Mouse (Mus musculus): ENCODE measurements at regions not wholly inside any gene's neighbourhood (a gene's known extent, or its start where the extent isn't known, plus 50 kb on each side); places are given as distances from the start of the nearest gene placed in this dataset.

GRCm38 (mm10) chr9:30848249-30848648 is 74.0 kb downstream of the Adamts15 start:
- no peaks in the 10 kb centered on the region for H3K4me1 ChIP-seq
- H3K4me3 ChIP-seq, result no peak overlapping the region
- H3K36me3 ChIP-seq, result no peaks in the 10 kb centered on the region
- no peaks in the 10 kb centered on the region for H3K9me3 ChIP-seq
- ATAC-seq (ENCODE audit: low FRiP score, low read depth), result no peak
- H3K27me3 ChIP-seq (replicated peaks), result no peaks in the 10 kb centered on the region
- H3K4me2 ChIP-seq (replicated peaks), result no peak overlapping the region
- no peak overlapping the region for H3K9ac ChIP-seq
- no peak overlapping the region for H3K27ac ChIP-seq
- 59% methylated on average over 1 of the region's 1 CpGs for WGBS

- Histone ChIP-seq H3K4me3 (no peak overlapping the region), H3K27me3 (replicated peaks) (no peaks in the 10 kb centered on the region), H3K9me3 (no peaks in the 10 kb centered on the region), H3K27ac (no peak overlapping the region), H3K4me1 (no peaks in the 10 kb centered on the region), H3K4me2 (replicated peaks) (no peak overlapping the region), H3K9ac (no peak overlapping the region), H3K36me3 (no peaks in the 10 kb centered on the region)
- 70% methylated on average over 10 of the region's 10 CpGs for WGBS
- ATAC-seq (ENCODE audit: low FRiP score, low read depth), result no peak
Measured at GRCm38 (mm10) chr9:30845609-30846290, 76.5 kb downstream of the Adamts15 start.

- H3K36me3 ChIP-seq, result no peaks in the 10 kb centered on the region
- WGBS, result 76% methylated on average over 7 of the region's 8 CpGs
- H3K27me3 ChIP-seq (replicated peaks), result no peaks in the 10 kb centered on the region
- H3K9ac ChIP-seq, result no peak overlapping the region
- H3K4me1 ChIP-seq, result no peaks in the 10 kb centered on the region
- no peak overlapping the region for H3K4me3 ChIP-seq
- no peak for ATAC-seq (ENCODE audit: low FRiP score, low read depth)
- no peak overlapping the region for H3K27ac ChIP-seq
- no peaks in the 10 kb centered on the region for H3K9me3 ChIP-seq
- no peak overlapping the region for H3K4me2 ChIP-seq (replicated peaks)
Measured at GRCm38 (mm10) chr9:30844079-30844563, 78.1 kb downstream of the Adamts15 start.

- ATAC-seq (ENCODE audit: low FRiP score, low read depth), result no peak
- 39% methylated on average over 4 of the region's 4 CpGs for WGBS
- no peak overlapping the region for H3K27ac ChIP-seq
Measured at GRCm38 (mm10) chr9:30834908-30835307, 87.3 kb downstream of the Adamts15 start.

GRCm38 (mm10) chr9:30834565-30834905 is 87.7 kb downstream of the Adamts15 start:
- Histone ChIP-seq H3K4me3 (no peak overlapping the region), H3K27me3 (replicated peaks) (no peaks in the 10 kb centered on the region), H3K27ac (no peak overlapping the region), H3K36me3 (no peaks in the 10 kb centered on the region), H3K4me1 (no peaks in the 10 kb centered on the region), H3K9ac (no peak overlapping the region), H3K4me2 (replicated peaks) (no peak overlapping the region), H3K9me3 (no peaks in the 10 kb centered on the region)
- 61% methylated on average over 10 of the region's 10 CpGs for WGBS
- no peak for ATAC-seq (ENCODE audit: low FRiP score, low read depth)

More at GRCm38 (mm10) chr9:30834908-30835307, 87.3 kb downstream of the Adamts15 start:
- H3K4me2 ChIP-seq (replicated peaks), result no peak overlapping the region
- H3K4me3 ChIP-seq, result no peak overlapping the region
- no peaks in the 10 kb centered on the region for H3K4me1 ChIP-seq
- no peaks in the 10 kb centered on the region for H3K36me3 ChIP-seq
- H3K9me3 ChIP-seq, result no peaks in the 10 kb centered on the region
- H3K27me3 ChIP-seq (replicated peaks), result no peaks in the 10 kb centered on the region
- H3K9ac ChIP-seq, result no peak overlapping the region

- H3K4me2 ChIP-seq (replicated peaks), result no peak overlapping the region
- H3K9me3 ChIP-seq, result no peaks in the 10 kb centered on the region
- no peaks in the 10 kb centered on the region for H3K36me3 ChIP-seq
- WGBS, result 73% methylated on average over 15 of the region's 15 CpGs
- no peak overlapping the region for H3K4me3 ChIP-seq
- no peak for ATAC-seq (ENCODE audit: low FRiP score, low read depth)
- H3K27ac ChIP-seq, result no peak overlapping the region
- H3K9ac ChIP-seq, result no peak overlapping the region
- no peaks in the 10 kb centered on the region for H3K4me1 ChIP-seq
- H3K27me3 ChIP-seq (replicated peaks), result no peaks in the 10 kb centered on the region
Measured at GRCm38 (mm10) chr9:30833836-30834564, 88.3 kb downstream of the Adamts15 start.

- Histone ChIP-seq H3K36me3 (no peaks in the 10 kb centered on the region), H3K27me3 (replicated peaks) (no peaks in the 10 kb centered on the region), H3K4me2 (replicated peaks) (no peak overlapping the region), H3K4me3 (no peak overlapping the region), H3K9me3 (no peaks in the 10 kb centered on the region), H3K4me1 (no peaks in the 10 kb centered on the region), H3K27ac (no peak overlapping the region), H3K9ac (no peak overlapping the region)
- WGBS, result 83% methylated on average over 3 of the region's 3 CpGs
- ATAC-seq (ENCODE audit: low FRiP score, low read depth), result no peak
Measured at GRCm38 (mm10) chr9:30829158-30829870, 92.9 kb downstream of the Adamts15 start.

GRCm38 (mm10) chr9:30827780-30828179 is 94.5 kb downstream of the Adamts15 start:
- Histone ChIP-seq H3K9ac (no peak overlapping the region), H3K9me3 (no peaks in the 10 kb centered on the region), H3K4me2 (replicated peaks) (no peak overlapping the region), H3K4me3 (no peak overlapping the region), H3K27ac (no peak overlapping the region), H3K27me3 (replicated peaks) (no peaks in the 10 kb centered on the region), H3K36me3 (no peaks in the 10 kb centered on the region), H3K4me1 (no peaks in the 10 kb centered on the region)
- no peak for ATAC-seq (ENCODE audit: low FRiP score, low read depth)
- WGBS, result 82% methylated on average over 1 of the region's 1 CpGs

- H3K9ac ChIP-seq, result no peak overlapping the region
- ATAC-seq (ENCODE audit: low FRiP score, low read depth), result no peak
- H3K4me3 ChIP-seq, result no peak overlapping the region
- no peak overlapping the region for H3K4me2 ChIP-seq (replicated peaks)
- no peaks in the 10 kb centered on the region for H3K36me3 ChIP-seq
- no peak overlapping the region for H3K27ac ChIP-seq
- no peaks in the 10 kb centered on the region for H3K9me3 ChIP-seq
- H3K27me3 ChIP-seq (replicated peaks), result no peaks in the 10 kb centered on the region
- 72% methylated on average over 4 of the region's 4 CpGs for WGBS
- no peaks in the 10 kb centered on the region for H3K4me1 ChIP-seq
Measured at GRCm38 (mm10) chr9:30824056-30824625, 98.1 kb downstream of the Adamts15 start.

- no peak overlapping the region for H3K27ac ChIP-seq
- H3K4me1 ChIP-seq, result no peaks in the 10 kb centered on the region
- 52% methylated on average over 2 of the region's 2 CpGs for WGBS
- no peaks in the 10 kb centered on the region for H3K27me3 ChIP-seq (replicated peaks)
- no peak for ATAC-seq (ENCODE audit: low FRiP score, low read depth)
- H3K36me3 ChIP-seq, result no peaks in the 10 kb centered on the region
- H3K9me3 ChIP-seq, result no peaks in the 10 kb centered on the region
- no peak overlapping the region for H3K9ac ChIP-seq
- H3K4me2 ChIP-seq (replicated peaks), result no peak overlapping the region
- no peak overlapping the region for H3K4me3 ChIP-seq
Measured at GRCm38 (mm10) chr9:30820806-30821375, 101.4 kb downstream of the Adamts15 start.

GRCm38 (mm10) chr9:30813246-30813645 is 109.0 kb downstream of the Adamts15 start:
- H3K27ac ChIP-seq, result no peak overlapping the region
- H3K9ac ChIP-seq, result no peak overlapping the region
- no peak for ATAC-seq (ENCODE audit: low FRiP score, low read depth)
- no peak overlapping the region for H3K4me3 ChIP-seq
- H3K4me2 ChIP-seq (replicated peaks), result no peak overlapping the region
- H3K9me3 ChIP-seq, result no peaks in the 10 kb centered on the region
- peaks cover 24% of the 10 kb centered on the region for H3K4me1 ChIP-seq
- H3K36me3 ChIP-seq, result no peaks in the 10 kb centered on the region
- H3K27me3 ChIP-seq (replicated peaks), result no peaks in the 10 kb centered on the region
- WGBS, result 75% methylated on average over 4 of the region's 4 CpGs

- H3K4me3 ChIP-seq, result no peak overlapping the region
- no peak overlapping the region for H3K9ac ChIP-seq
- H3K27ac ChIP-seq, result no peak overlapping the region
- peak; percentile 27; the same call in 1 of the 2 replicates for ATAC-seq (ENCODE audit: low FRiP score, low read depth)
- H3K4me1 ChIP-seq, result peaks cover 24% of the 10 kb centered on the region
- no peaks in the 10 kb centered on the region for H3K9me3 ChIP-seq
- no peaks in the 10 kb centered on the region for H3K36me3 ChIP-seq
- H3K4me2 ChIP-seq (replicated peaks), result no peak overlapping the region
- WGBS, result 3% methylated on average over 1 of the region's 1 CpGs
- H3K27me3 ChIP-seq (replicated peaks), result no peaks in the 10 kb centered on the region
Measured at GRCm38 (mm10) chr9:30810843-30811242, 111.4 kb downstream of the Adamts15 start.

All from neural tube, embryonic 12.5 days (tissue).